Mouse (Mus musculus): Measurements from ENCODE around the gene Hyal3.

Gene Hyal3

DNA sequence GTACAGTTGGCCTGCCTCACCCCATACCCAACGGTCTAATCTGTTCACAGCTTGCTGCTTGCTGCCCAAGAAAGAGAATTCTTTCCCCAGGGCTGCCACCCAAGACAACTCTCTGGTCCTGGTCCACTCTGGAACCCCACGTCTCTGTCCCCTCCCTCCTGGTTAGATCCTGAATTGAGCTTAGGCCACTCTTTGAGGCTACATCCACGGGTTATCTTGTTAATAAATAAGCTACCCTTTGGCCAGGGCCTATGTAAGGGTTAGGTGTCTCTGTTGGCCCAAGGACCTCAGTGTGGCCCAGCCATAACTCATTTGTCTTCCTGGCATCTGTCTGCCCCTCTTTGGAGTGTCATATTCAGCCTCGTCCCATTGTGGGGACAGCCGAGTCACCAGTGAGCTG lies 17.8 kb downstream of the Hyal3 start:
- DNase-seq = no peak

DNA sequence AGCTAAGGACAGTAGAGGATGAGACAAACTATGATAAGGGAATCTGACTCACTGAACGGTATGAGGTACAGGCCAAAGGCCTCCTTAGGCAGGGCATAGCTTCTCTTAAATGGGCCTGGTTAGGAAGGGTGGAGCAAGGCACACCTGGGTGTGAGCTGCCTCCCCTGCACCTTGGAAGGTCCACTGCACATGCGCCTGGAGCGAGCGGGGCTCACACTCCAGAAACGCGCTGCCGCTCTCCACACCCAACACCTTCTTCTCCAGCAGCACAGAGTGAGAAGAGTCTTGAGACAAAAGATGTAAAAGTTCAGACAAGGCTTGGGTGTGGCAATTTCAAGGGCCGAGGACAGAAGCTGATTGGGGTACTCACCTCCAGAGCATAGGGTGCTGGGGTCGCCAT lies 18.8 kb downstream of the Hyal3 start:
- no peak for DNase-seq

DNA sequence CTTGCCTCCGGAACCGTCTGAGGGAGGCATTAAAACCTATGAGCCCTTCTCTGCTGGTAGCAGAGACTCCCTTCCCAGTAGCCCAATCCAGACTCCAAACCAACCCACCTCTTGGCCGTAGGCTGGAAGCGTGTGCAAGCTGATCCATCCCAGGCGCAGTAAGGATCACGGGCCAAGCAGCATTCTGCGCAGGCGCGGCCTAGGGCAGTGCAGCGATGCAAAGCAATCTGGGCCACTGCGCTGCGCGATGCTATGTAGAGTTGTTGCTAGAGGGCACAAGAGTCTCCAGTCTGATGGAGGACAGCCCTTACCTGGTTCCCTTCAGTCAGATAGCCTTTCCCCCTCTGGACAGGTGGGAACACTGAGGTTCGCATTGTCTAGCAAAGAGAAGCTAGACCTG lies 19.2 kb downstream of the Hyal3 start:
- no peak for DNase-seq

DNA sequence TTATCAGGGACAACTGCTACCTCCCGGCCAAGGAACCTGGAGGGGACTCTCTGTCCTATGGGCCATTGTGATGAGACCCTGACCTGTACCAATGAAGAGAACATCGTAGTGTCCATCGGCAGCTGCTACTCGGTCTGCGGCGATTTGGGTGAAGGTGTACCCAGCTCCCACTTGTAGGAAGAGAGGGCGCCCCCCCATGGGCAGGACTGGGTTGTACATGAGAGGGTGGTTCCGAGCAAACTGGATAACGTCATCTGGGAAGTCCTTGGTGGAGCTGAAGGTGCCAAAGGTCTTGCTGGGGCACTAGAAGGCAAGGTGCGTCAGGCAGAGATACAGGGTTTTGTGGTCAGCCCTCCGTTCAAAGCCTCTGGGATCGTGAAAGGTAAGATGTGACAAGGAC lies 20.1 kb downstream of the Hyal3 start:
- DNase-seq = no peak

- peak; percentile 93 for DNase-seq
These were observed 20.7 kb downstream of the Hyal3 start for GRCm38 (mm10) chr9:107601275-107601674.

DNA sequence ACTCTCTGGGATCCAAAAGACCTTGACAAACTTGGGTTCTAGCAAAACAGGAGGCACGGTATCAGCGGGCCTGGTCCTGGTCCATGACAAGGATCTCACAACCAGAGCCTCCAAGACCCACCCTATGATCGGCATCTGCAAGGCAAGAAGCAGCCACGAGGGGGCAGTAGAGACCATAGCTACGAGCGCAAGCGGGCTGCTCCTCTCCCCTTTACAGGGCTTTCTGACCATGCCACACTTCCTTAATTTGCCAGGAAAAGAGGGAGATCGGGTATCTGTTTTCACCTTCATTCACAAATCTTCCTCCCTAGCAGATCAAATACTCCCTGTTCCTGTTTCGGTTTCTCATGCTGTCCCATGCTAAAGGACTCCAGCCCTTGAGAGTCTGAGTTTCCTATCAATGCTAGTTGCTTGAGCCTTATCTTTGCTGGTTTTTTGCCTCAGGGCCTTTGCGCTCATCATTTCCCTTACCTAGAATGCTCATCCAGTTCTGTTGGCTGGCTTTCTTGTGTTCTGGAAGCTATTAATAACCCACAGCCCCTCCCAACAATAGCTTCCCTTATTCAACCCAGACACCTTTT lies 21.5 kb downstream of the Hyal3 start:
- peak; percentile 98 for DNase-seq

- DNase-seq = peak; percentile 94
These were observed 22.6 kb downstream of the Hyal3 start for GRCm38 (mm10) chr9:107603251-107603650.

- peak; percentile 95 for DNase-seq
These were observed 24.5 kb downstream of the Hyal3 start for GRCm38 (mm10) chr9:107605041-107605661.

DNA sequence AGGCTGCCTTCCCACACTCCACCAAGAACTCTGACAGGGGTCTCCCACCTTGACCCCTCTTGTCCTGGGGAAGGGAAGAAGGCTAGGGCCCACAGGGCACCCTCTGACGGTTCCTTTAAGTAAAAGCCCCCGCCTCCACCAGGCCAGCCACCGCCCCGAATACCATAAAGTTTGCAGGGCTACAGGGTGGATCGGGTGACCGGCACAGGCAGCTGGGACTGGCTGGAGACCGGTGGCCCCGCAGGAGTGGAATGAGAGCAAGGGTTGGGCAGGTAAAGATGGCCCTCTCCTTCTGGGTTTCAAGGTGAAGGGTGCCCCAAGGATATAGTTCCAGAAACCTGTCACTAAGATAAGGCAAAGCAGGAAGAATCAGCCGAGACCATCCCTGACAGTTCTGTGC lies 26.0 kb downstream of the Hyal3 start:
- peak; percentile 96 for DNase-seq

DNA sequence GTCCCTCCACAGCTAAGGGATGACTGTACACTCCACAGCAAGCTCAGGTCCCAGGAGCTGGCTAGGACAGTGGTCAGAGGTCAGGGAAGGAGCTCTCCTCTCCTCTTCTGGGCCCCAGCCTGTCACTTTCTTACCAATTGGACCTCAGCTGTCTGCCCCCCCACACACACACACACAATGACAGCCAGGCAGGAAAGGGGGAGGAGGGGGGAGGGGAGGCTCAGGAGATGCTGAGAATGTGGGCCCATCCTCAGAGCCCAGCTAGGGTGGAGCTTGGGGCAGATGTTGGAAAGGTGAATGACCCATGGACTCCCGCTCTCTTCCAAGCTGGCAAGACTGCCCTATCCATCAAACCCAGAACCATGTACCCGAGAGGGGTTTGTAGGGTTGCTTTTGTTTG lies 26.4 kb downstream of the Hyal3 start:
- no peak for DNase-seq

DNA sequence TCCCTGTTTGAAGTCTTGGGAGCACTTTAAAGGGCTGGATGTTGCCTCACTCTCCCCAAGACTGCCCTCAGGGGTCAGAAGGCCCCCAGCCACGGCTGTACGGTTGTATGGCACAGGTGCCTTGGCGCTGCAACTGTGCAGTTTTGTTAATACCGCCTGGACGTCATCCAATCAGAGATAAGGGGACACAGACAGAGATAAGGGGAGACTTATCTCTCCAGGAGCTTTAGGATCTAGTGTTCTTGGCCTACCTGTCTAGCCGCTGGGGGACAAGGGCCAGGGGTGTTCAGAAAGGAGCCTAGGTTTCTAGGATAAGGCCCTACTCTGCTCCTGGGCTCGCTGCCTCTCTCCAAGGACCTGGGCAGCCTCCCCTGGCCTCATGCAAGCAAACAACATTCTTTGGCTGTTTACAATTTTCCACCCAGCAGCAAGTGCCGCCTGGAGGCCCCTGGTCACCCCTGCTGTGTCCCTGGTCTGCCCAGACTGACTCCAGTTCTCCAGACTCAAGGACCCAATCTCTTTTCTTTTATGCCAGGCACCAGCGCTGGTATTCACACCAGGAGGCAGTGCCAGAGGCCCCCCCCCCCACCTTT lies 27.1 kb downstream of the Hyal3 start:
- DNase-seq = no peak

- DNase-seq = peak; percentile 96
These were observed 28.3 kb downstream of the Hyal3 start, which contains the start of gene Sema3b for GRCm38 (mm10) chr9:107608741-107609432. Gene Sema3b (minus strand): TSS chr9:107609229.

- no peak for DNase-seq
These were observed 28.8 kb downstream of the Hyal3 start for GRCm38 (mm10) chr9:107609433-107609830.

- DNase-seq = peak; percentile 98
These were observed 31.0 kb downstream of the Hyal3 start for GRCm38 (mm10) chr9:107611456-107612190.

- DNase-seq = peak; percentile 100
These were observed 31.8 kb downstream of the Hyal3 start for GRCm38 (mm10) chr9:107612191-107612944.

DNA sequence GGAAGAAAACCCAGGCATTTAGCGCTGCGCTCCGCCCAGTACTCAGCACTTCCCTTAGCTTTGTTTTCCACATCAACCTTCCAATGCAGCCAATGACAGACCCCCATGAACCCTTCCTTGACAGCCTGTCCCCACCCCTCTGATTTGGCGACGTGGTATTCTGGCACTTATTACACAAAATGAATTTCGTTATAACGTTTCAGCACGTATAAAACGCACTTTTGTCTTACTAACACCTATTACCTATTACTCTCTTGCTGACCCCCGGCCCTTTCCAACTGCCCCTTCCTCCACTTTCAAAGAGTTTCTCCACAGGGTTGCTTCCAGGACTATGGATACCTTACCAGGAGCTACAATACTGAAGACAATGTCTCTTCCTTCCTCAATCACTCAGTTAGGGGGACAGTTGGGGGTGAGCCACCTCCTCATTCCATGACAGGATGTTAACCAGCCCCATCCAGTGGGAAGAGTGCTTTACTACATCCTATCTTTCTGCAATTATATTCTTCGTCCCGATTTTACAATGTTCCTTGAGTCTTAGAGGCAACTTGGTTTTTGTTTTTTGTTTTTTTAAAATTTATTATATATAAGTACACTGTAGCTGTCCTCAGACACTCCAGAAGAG lies 32.4 kb downstream of the Hyal3 start:
- DNase-seq = no peak

DNA sequence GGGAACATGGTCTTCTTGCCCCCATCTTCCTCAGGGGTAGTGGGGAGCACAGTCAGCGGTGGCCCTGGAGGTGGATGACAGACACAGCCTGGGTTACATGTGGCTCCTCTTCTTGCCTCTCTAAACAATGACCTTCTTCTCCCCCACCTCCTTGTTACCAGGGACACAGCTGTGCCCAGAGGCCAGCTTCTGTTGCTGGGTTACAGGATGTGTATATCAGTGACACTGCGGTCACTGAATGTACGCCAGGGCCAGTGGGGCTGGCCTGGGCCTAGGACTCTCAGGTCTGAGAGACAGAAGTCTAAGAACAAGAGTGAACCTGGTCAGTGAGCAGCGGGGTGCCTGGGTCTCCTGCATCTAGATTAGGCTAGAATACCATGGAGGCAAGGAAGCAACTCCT lies 34.4 kb downstream of the Hyal3 start:
- DNase-seq = peak; percentile 95

DNA sequence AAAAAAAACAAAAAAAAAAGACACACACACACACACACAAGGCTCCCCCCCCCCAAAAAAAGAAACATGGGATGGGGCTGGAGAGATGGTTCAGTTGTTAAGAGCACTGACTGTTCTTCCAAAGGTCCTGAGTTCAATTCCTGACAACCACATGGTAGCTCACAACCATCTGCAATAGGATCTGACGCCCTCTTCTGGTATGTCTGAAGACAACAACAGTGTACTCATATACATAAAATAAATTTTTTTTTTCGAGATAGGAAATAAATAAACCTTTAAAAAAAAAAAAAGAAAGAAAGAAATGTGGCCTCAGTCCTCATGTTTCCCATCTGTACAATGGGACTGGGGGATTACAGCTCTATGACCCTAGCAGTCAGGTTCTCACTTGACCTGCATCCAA lies 36.8 kb downstream of the Hyal3 start:
- DNase-seq = no peak

GRCm38 (mm10) chr9:107618098-107618497 lies 37.5 kb downstream of the Hyal3 start:
- DNase-seq = peak; percentile 95

GRCm38 (mm10) chr9:107618778-107619545 lies 38.3 kb downstream of the Hyal3 start:
- DNase-seq = peak; percentile 98

DNA sequence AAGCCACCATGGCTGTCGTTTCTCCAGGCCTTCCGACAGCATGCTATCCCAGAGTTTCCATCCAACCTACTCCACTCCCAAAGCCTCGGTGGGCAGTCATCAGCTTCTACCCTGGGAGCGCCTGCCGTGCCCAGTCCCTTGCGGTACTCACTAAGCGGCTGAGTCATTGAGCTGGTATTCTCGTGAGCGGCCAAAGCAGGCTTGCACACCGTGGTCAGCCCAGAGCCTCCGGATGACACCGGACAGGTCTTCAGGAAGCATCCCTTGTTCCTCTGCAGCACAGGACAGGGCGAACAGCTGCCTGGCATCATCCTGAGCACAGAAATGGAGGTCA lies 38.9 kb downstream of the Hyal3 start:
- peak; percentile 96 for DNase-seq

Data from heart, adult 11 months (tissue).